Mouse (Mus musculus): ENCODE data around the gene Btf3.
A peak's percentile ranks its signal among the peaks of the same experiment; 100 is the strongest.

DNA sequence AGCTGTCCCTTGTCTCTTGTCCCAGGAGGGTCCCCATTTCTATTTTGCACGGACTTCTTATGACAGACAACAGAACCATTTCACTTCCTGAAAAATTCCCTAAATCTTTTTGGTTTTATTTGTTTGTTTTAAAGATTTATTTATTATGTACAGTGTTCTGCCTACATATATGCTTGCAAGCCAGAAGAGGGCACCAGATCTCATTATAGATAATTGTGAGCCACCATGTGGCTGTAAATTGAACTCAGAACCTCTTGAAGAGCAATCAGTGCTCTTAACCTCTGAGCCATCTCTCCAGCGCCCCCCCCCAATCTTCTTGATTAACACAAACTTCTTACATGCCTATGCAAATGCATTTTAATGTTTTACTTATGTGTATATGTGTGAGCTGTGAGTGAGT lies 26.1 kb downstream of the Btf3 start:
- TF ChIP-seq CTCF (IDR thresholded peaks at IDR 0.05) (0 out of 2 replicates have a peak, but pooled peaks have one; percentile 9), EP300 (IDR thresholded peaks at IDR 0.05) (no peak)

Data from lung, postnatal 0 days (tissue).